Mouse (Mus musculus) testis, adult 2 months (tissue): ENCODE measurements around the gene Igsf9.

Experiments
- CTCF ChIP-seq: fragments of 200-500 bp; IDR thresholded peaks from 2 replicates; pipeline ENCODE4 v1.5.1; 2012; ENCODE audit warnings: low read depth, mild to moderate bottlenecking, inconsistent platforms, low read length, moderate library complexity; ENCODE audit not compliant: control insufficient read depth, insufficient read depth, insufficient replicate concordance
- POLR2A ChIP-seq: fragments of 200-500 bp; IDR thresholded peaks from 2 replicates; pipeline ENCODE4 v1.6.1; 2012; ENCODE audit warnings: low read depth, mild to moderate bottlenecking, inconsistent platforms, low read length, moderate library complexity; ENCODE audit not compliant: control insufficient read depth

- TF ChIP-seq POLR2A, result no peak
- TF ChIP-seq CTCF, result no peak
Measured at GRCm38 (mm10) chr1:172461602-172462001, 20.0 kb upstream of the Igsf9 start.
